Mouse (Mus musculus): Measurements from ENCODE around the gene Nt5c.

DNA sequence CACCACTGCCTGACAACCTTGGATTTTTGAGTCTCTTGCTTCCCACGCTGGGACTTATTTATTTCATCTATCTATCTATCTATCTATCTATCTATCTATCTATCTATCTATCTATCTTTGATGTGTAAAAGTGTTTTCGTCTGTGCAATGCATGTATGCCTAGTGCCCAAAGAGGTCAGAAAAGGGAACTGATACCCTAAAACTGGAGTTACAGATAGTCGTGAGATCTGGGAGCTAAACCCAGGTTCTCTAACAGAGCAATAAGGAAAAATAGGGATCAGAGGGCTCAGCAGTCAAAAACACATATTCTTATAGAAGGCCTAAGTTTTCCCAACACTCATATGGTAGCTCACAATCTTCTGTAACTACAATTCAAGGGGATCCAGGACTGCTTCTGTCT, 27.9 kb upstream of the Nt5c start:
- no peak for TF ChIP-seq POLR2A (IDR thresholded peaks at IDR 0.05; ENCODE audit: insufficient read depth, low read length)
- no peak for TF ChIP-seq CTCF (IDR thresholded peaks at IDR 0.05; ENCODE audit: low read depth, low read length)

Measured in ES-Bruce4 (cell line).